Mouse (Mus musculus) small intestine, adult 2 months (tissue): ENCODE results near the gene Daglb. TPM values are rescaled to one million over a fixed set of nuclear protein-coding genes. Genes with fewer than 3 reads are reported as not detected.

ENCODE experiments used
- H3K27ac ChIP-seq: fragments of 200-500 bp; 2 replicates; pipeline ENCODE4 v1.5.1; 2012; ENCODE audit warnings: low read depth, low read length, control low read depth, inconsistent platforms; ENCODE audit not compliant: insufficient read depth
- H3K27me3 ChIP-seq: fragments of 200-500 bp; 2 replicates; pipeline ENCODE4 v1.6.1; 2012; ENCODE audit warnings: mild to moderate bottlenecking, moderate library complexity, low read length, inconsistent platforms; ENCODE audit not compliant: control insufficient read depth, insufficient read depth
- H3K36me3 ChIP-seq: fragments of 200-500 bp; 2 replicates; pipeline ENCODE4 v1.6.1; 2012; ENCODE audit warnings: mild to moderate bottlenecking, low read length, control low read depth, inconsistent platforms; ENCODE audit not compliant: control insufficient read depth, insufficient read depth
- H3K4me1 ChIP-seq: fragments of 200-500 bp; 2 replicates; pipeline ENCODE4 v1.6.1; 2012; ENCODE audit warnings: low read length, inconsistent platforms, mixed read lengths; ENCODE audit not compliant: control insufficient read depth, insufficient read depth, insufficient read length
- H3K4me3 ChIP-seq: fragments of 200-500 bp; 2 replicates; pipeline ENCODE4 v1.5.1; 2012; ENCODE audit warnings: low read depth, mild to moderate bottlenecking, control low read depth, inconsistent platforms, low read length, moderate library complexity
- CTCF ChIP-seq: fragments of 200-500 bp; IDR thresholded peaks from 2 replicates; pipeline ENCODE4 v1.5.1; 2012; ENCODE audit warnings: low read depth, mild to moderate bottlenecking, control low read depth, inconsistent platforms, low read length, moderate library complexity, mixed read lengths; ENCODE audit not compliant: insufficient replicate concordance, insufficient read length; ENCODE audit errors: extremely low read depth
- POLR2A ChIP-seq: fragments of 200-500 bp; IDR thresholded peaks from 2 replicates; pipeline ENCODE4 v1.6.1; 2012; ENCODE audit warnings: low read depth, mild to moderate bottlenecking, control low read depth, inconsistent platforms, low read length, moderate library complexity
- WGBS: fragments of 180-500 bp; shearing (Covaris S2); methylation state at CpG from one replicate; pipeline ENCODE4 v1.1.7; 2018; 5-methylcytosine and 5-hydroxymethylcytosine counted together
- polyA plus RNA-seq: library from polyadenylated mRNA; depleted of rRNA; stranded (reverse); fragments of >200 nt; gene quantifications from 2 replicates; pipeline ENCODE4 v1.2.3, GENCODE M21; 2012

Gene Daglb
- polyA plus RNA-seq, 1 experiment: 12.7 TPM

DNA sequence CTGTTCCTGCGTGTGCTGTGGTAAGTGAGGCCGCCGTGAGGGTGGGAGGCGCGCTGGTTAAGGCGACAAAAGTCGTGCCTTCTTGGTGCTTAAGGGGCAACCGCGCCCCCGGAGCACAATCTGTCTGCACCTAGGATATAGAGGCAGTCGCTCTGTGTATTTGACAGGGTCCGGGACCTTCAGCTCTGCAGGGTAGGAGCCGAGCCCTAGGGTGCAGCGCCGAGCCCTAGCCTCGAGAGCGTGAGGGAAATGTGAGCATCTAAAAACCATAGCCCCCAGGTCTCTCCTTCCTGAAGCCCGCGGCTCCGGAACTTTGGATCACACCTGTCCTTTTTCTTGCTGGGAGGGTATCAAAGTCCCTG, 354 bp downstream of the Daglb start:
- Histone ChIP-seq H3K27ac (peak overlapping the region; percentile 29; the same call in 1 of the 2 replicates), H3K36me3 (peaks cover 20% of the 10 kb centered on the region), H3K27me3 (no peaks in the 10 kb centered on the region), H3K4me3 (peak overlapping the region; percentile 84), H3K4me1 (peaks cover 16% of the 10 kb centered on the region; the same call in 1 of the 2 replicates)
- WGBS: under 1% methylated on average over 20 of the region's 20 CpGs
- TF ChIP-seq CTCF: no peak
- TF ChIP-seq POLR2A: no peak

DNA sequence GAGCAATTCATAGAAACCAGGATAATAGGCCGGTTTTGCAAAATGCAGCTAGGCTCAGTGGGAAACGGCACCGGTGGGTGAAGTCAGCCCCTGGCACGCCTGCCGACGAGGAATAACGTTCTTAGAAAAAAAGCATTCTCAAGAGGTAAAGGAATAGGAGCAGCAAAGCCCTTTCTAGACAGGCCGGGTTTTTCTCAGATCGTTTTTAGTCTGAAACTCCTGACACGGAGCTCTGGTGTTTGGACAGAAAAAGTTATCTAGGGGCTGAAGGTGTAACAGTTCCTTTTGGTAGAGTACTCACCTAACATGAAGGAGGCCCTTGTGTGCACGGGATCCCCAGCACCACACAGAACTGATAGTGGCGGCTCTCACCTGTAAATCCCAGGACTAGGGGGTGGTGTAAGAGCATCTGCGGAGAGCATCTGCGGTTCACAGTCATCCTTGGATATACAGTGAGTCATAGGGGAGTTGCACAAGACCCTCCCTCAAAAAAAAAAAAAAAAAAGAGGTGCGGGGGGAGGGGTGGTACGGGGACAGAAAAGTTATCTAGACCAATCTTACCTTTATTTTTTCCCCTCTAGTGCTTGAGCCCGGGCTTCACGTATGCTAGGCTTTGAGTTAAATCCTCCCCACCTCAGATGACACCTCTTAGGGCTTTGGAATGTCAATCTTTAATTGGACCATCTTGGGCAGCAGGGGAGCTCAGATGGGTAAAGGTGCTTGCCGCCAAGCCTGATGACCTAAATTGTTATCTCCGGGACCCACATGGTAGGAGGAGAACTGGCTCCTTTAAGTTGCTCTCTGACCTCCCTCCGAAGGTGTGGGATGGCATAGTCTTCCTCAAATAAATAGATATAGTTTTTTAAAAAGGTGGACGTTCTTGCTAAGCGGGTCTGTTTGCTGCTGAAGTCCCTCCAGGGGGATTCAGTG, 1.0 kb downstream of the Daglb start:
- TF ChIP-seq CTCF (no peak), POLR2A (no peak)

GRCm38 (mm10) chr5:143466891-143467669, 2.7 kb downstream of the Daglb start:
- Histone ChIP-seq H3K4me1 (peaks cover 16% of the 10 kb centered on the region; the same call in 1 of the 2 replicates), H3K4me3 (no peak overlapping the region), H3K27me3 (no peaks in the 10 kb centered on the region), H3K27ac (peak overlapping the region; percentile 57), H3K36me3 (peaks cover 22% of the 10 kb centered on the region)
- WGBS: 54% methylated on average over 23 of the region's 23 CpGs
- TF ChIP-seq CTCF (no peak), POLR2A (no peak)

More for the DNA sequence above, 1.0 kb downstream of the Daglb start:
- H3K4me3 ChIP-seq: peak overlapping the region; percentile 84
- H3K27ac ChIP-seq: peak overlapping the region; percentile 28; the same call in 1 of the 2 replicates
- H3K36me3 ChIP-seq: peaks cover 22% of the 10 kb centered on the region
- no peaks in the 10 kb centered on the region for H3K27me3 ChIP-seq
- H3K4me1 ChIP-seq: peaks cover 16% of the 10 kb centered on the region; the same call in 1 of the 2 replicates
- WGBS: 21% methylated on average over 23 of the region's 23 CpGs

DNA sequence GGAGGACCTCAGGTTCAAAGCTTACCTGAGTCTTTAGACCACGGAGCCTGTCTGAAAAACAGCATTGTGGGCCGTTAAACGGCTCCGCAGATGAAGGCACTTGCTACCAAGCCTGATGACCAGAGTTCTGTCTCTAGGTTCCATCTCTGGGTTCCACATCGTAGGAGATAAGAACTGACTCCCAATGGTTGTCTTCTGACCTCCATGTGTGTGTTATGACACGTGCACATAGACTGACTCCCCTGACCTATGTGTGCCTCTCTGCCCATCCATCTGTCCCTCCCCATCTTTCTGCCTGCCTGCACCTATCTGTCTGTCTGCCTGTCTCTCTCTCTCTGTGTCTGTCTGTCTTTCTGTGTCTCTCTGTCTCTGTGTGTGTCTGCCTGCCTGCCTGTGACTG, 3.5 kb downstream of the Daglb start:
- no peaks in the 10 kb centered on the region for H3K27me3 ChIP-seq
- peaks cover 16% of the 10 kb centered on the region; the same call in 1 of the 2 replicates for H3K4me1 ChIP-seq
- 94% methylated on average over 6 of the region's 6 CpGs for WGBS
- no peak for TF ChIP-seq POLR2A
- TF ChIP-seq CTCF: no peak
- no peak overlapping the region for H3K27ac ChIP-seq
- peaks cover 23% of the 10 kb centered on the region for H3K36me3 ChIP-seq
- no peak overlapping the region for H3K4me3 ChIP-seq

GRCm38 (mm10) chr5:143469628-143470027, 5.2 kb downstream of the Daglb start:
- Histone ChIP-seq H3K27me3 (no peaks in the 10 kb centered on the region), H3K4me1 (peaks cover 10% of the 10 kb centered on the region; the same call in 1 of the 2 replicates), H3K27ac (no peak overlapping the region), H3K4me3 (no peak overlapping the region), H3K36me3 (peaks cover 35% of the 10 kb centered on the region)
- WGBS: 94% methylated on average over 8 of the region's 8 CpGs
- no peak for TF ChIP-seq POLR2A
- no peak for TF ChIP-seq CTCF

DNA sequence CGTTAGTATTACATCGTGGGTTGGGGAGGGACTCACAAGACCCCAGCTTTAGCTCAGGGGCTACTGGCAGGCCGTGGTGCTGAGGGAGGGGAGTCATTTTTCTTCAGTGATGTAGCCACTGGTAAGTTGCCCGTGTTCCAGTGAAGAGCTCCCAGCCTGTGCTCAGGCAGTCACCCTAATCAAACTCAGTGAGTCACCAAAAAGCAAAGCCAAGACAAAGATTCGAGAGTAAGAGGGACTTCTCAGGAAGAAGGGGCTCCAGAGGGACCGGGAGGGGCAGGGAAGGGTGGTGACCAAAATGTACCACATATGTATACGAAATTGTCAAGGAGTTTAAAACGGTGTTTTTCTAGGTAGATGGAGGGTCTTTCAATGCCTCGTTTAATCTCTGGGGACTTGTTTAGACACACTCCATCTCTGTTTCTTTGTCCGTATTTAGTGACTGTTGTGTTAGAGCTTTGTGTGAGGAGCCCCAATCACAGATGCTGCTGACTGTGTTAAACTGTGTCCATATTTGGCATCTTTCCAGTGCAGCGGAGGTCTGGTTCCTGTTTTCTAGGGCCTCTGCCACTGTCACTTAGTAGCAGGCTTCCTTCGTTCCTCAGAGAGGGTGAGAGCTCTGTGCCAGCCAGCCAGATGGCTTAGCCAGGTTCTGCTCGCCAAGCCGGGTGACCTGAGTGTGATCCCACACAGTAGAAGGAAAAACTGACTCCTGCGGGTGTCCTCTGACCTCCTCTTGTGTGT, 6.2 kb downstream of the Daglb start:
- TF ChIP-seq CTCF (no peak), POLR2A (no peak)
- Histone ChIP-seq H3K36me3 (peaks cover 45% of the 10 kb centered on the region), H3K27ac (no peak overlapping the region), H3K27me3 (no peaks in the 10 kb centered on the region), H3K4me1 (peaks cover 10% of the 10 kb centered on the region; the same call in 1 of the 2 replicates), H3K4me3 (no peak overlapping the region)
- 67% methylated on average over 15 of the region's 15 CpGs for WGBS
